Mouse (Mus musculus): ENCODE data around the gene Thsd4. TPM values are rescaled to one million over a fixed set of nuclear protein-coding genes. Genes with fewer than 3 reads are reported as not detected.

The Thsd4 gene
- total RNA-seq, 2 experiments from 2014 or later, result 10.5 to 11.8 TPM

GRCm38 (mm10) chr9:60231981-60232881 lies 289.6 kb downstream of the Thsd4 start:
- no peak for DNase-seq
- intact Hi-C loops (cut with DNase I), result no loop called here

GRCm38 (mm10) chr9:60229496-60229895 lies 292.4 kb downstream of the Thsd4 start:
- no peak for DNase-seq
- intact Hi-C loops (cut with DNase I), result no loop called here

- DNase-seq, result peak in 1 of 2 experiments; percentile 15
- intact Hi-C loops (cut with DNase I), result no loop called here
Measured at GRCm38 (mm10) chr9:60227727-60228126, 294.1 kb downstream of the Thsd4 start.

GRCm38 (mm10) chr9:60226679-60227078 lies 295.2 kb downstream of the Thsd4 start:
- no peak for DNase-seq
- intact Hi-C loops (cut with DNase I), result no loop called here

GRCm38 (mm10) chr9:60226155-60226554 lies 295.7 kb downstream of the Thsd4 start:
- intact Hi-C loops (cut with DNase I), result no loop called here

GRCm38 (mm10) chr9:60225453-60225852 lies 296.4 kb downstream of the Thsd4 start:
- intact Hi-C loops (cut with DNase I), result no loop called here
- no peak for DNase-seq

More at GRCm38 (mm10) chr9:60226155-60226554, 295.7 kb downstream of the Thsd4 start:
- DNase-seq, result no peak

- DNase-seq, result no peak
- intact Hi-C loops (cut with DNase I), result no loop called here
Measured at GRCm38 (mm10) chr9:60224039-60224695, 297.7 kb downstream of the Thsd4 start.

DNA sequence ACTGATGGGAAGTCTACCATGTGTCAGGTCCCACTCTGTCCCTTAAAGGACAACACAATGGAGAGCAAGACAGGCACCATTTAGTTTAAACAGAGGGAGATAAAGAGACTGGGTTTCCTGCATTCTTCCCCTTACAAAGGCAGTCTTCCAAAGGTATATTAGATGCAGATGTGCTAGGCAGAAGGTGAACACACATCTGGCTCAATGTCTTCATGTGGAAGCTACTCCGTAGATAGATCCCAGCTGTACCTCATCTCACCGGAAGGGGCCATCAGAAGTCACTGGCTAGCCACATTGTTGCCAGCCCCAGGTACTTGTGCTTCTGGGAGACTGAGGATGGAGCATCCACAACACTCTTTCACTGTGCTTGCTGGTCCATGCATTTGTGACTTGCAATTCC lies 301.4 kb downstream of the Thsd4 start:
- intact Hi-C loops (cut with DNase I), result no loop called here
- DNase-seq, result no peak

DNA sequence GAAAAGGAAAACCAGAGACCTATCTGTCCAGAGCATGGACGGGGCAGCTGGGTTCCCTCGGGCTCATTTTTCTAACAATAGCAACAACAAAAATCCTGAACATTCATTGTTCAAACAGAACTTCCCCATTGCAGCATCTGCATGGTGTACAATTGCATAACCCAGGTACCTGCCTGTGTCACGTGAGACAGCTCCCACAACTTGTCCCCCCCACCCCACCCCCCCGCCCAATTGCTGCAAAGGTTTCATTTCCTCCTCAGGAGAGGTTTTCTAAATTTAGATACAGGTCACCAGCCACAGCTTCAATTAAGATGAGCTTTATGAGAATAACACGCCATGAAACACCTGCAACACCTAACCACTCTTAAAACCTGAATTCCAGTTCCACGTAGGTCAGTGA lies 303.4 kb downstream of the Thsd4 start:
- intact Hi-C loops (cut with DNase I), result no loop called here
- DNase-seq, result no peak

DNA sequence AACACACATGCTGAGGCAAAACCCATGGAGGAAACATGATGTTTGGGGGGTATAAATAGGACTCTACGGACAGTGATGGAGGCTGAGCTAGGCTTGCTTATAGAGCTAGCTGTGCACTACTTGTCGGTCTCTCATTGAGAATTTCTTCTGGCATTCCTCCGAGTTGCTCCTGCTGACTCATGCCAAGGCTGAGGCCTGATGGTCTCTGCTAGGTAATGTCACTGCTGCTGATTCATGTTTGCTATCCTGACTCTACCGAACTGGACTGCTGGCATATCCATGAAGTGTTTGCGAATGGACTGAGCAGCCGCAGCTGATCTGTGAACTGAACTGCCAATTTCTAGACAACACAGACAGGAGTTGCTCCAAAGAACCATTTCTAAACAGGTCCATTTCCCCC lies 305.8 kb downstream of the Thsd4 start:
- DNase-seq, result no peak
- intact Hi-C loops (cut with DNase I), result no loop called here

- intact Hi-C loops (cut with DNase I), result no loop called here
- DNase-seq, result no peak
Measured at GRCm38 (mm10) chr9:60213111-60213510, 308.7 kb downstream of the Thsd4 start.

GRCm38 (mm10) chr9:60208843-60209242 lies 313.0 kb downstream of the Thsd4 start:
- DNase-seq, result no peak
- intact Hi-C loops (cut with DNase I), result no loop called here

GRCm38 (mm10) chr9:60203141-60203540 lies 318.7 kb downstream of the Thsd4 start:
- intact Hi-C loops (cut with DNase I), result no loop called here
- DNase-seq, result peak; percentile 11 to 35

- DNase-seq, result no peak
- intact Hi-C loops (cut with DNase I), result no loop called here
Measured at GRCm38 (mm10) chr9:60200436-60200835, 321.4 kb downstream of the Thsd4 start.

DNA sequence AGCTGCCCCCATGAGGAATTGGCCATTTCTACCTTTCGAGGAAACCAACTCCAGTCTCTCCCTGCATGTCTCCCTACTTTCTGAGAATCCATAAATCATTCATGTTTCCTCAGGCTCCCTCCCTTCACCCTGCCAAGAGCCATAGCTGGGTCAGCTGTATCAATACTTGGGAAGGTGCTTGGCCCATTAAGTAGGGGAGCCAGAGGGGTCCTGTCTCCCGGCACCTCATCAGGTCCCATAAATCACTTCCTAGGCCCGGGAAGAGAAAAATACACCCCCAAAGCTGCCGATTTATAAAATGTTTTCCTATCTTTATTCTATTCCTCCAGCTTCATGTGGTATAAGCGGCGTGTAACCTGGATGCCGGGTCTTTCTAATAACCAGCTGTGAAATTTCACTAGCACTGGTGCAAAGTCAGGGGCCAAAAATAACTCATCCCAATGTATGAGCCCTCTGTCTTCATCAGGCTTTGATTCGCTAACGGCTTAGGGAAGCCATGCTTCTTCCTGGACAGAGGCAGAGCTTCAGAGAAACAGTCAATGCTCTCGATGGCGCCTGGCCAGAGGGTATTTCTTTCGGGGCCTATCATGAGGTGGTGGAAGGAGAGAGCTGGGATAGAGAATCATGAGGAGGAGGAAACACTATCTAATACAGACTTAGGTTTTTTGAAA lies 323.2 kb downstream of the Thsd4 start:
- intact Hi-C loops (cut with DNase I), result no loop called here
- DNase-seq, result no peak

- DNase-seq, result no peak
- intact Hi-C loops (cut with DNase I), result no loop called here
Measured at GRCm38 (mm10) chr9:60195502-60195901, 326.3 kb downstream of the Thsd4 start.

GRCm38 (mm10) chr9:60194905-60195304 lies 326.9 kb downstream of the Thsd4 start:
- DNase-seq, result no peak
- intact Hi-C loops (cut with DNase I), result no loop called here

DNA sequence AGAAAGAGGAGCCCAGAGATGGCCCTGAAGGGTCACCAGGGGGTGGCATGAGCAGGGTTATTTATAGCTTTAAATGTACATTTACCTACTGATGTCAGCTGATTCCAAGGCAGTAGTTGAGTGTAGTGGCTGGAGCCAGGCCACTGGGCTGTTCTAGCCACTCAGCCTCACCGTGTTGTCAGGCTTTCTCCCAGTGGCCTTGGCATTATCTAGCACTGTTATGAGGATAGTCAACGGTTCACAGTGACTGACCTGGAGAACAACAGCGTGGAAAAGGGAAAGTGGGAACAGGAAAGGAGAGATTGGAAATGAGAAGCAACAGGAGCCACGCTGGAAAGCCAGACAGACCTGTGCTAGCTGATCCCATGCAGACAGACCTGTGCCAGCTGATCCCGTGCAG lies 329.5 kb downstream of the Thsd4 start:
- no peak for DNase-seq
- intact Hi-C loops (cut with DNase I), result no loop called here

DNA sequence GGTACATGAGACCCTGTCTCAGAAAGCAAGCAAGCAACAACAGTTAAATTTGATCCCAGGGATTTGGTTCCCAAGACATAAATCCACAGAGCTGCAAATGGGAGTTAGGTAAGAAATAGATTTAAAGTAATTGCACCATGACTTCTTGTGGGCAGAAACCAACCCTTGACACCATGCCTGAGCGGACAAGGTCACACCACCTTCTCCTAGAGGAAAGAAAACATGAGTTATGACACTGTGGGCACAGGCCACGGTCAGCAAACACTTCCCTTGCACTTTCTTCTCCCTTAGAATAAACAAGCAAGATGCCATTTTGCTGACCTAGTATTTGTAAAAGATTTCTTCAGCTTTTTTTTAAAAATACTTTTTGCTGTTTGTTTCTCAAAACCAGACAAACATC lies 334.4 kb downstream of the Thsd4 start:
- no peak for DNase-seq
- intact Hi-C loops (cut with DNase I), result no loop called here

DNA sequence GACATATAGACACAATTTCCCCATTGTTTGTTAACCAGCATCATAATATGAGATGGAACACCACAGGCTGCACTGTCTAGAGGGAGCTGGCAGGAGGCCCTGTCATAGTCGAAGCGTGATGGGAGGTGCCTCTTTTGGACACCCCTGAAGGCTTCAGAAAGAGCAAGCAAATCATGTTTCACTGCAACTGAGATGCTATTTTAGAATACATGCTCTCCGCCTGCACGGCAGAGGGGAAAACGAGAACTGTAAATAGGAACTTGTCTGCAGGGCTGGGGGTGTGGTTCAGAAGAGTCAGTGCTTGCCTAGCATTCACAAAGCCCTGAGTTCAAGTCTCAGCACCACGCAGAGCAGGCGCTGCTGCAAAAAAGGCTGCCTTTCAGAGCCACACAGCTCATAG lies 334.9 kb downstream of the Thsd4 start:
- intact Hi-C loops (cut with DNase I), result no loop called here

DNA sequence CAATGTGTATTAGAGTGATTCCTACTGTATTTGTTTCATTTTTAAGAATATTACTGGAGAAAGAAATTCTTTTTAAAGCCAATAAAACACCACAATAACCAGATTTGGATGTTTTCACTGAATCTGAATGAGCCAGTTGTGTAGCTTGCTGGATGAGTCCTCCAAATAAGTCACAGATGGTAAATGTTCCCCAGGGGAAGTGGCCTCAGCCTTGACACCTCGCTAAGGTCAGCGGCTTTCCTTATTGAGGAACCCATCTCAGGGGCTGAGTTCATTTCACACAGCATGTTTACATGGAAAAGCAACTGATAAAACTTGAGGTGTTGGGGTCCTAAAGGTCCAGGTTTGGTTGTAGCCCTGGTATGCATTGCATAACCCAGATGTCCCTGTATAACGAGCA lies 337.8 kb downstream of the Thsd4 start:
- DNase-seq, result no peak
- intact Hi-C loops (cut with DNase I), result no loop called here

More for the DNA sequence above, 334.9 kb downstream of the Thsd4 start:
- DNase-seq, result no peak
